Mouse (Mus musculus) limb, embryonic 14.5 days (tissue): ENCODE measurements around the gene Gm43738. TPM values are rescaled to one million over a fixed set of nuclear protein-coding genes. Genes with fewer than 3 reads are reported as not detected.
A peak's percentile ranks its signal among the peaks of the same experiment; 100 is the strongest.

ENCODE experiments used
- ATAC-seq: fragments of 200-750 bp; cut with Nextera tagmentation; 2 replicates; pipeline ENCODE4 v1.8.0; 2017; ENCODE audit warnings: low read depth, moderate number of reproducible peaks, moderate TSS enrichment; ENCODE audit not compliant: low FRiP score
- DNase-seq: peaks from one replicate; pipeline ENCODE4 v3.0.0-alpha.2; 2015; ENCODE audit warnings: low spot score
- H3K27ac ChIP-seq: fragments of 300-500 bp; sonication (generic); replicated peaks from 2 replicates; pipeline ENCODE4 v1.5.1; 2014; ENCODE audit warnings: low read depth, mild to moderate bottlenecking, low read length, moderate library complexity, mixed read lengths
- H3K27me3 ChIP-seq: fragments of 300-500 bp; sonication (generic); 2 replicates; pipeline ENCODE4 v1.6.1; 2014; ENCODE audit warnings: low read length, mixed read lengths; ENCODE audit not compliant: control insufficient read depth, insufficient read depth
- H3K36me3 ChIP-seq: fragments of 300-500 bp; sonication (generic); 2 replicates; pipeline ENCODE4 v1.6.1; 2014; ENCODE audit warnings: mild to moderate bottlenecking, low read length, moderate library complexity, mixed read lengths; ENCODE audit not compliant: control insufficient read depth, insufficient read depth
- H3K4me1 ChIP-seq: fragments of 300-500 bp; sonication (generic); 2 replicates; pipeline ENCODE4 v1.6.1; 2014; ENCODE audit warnings: antibody characterized with exemption, low read length, mixed read lengths; ENCODE audit not compliant: control insufficient read depth, insufficient read depth
- H3K4me2 ChIP-seq: fragments of 300-500 bp; sonication (generic); replicated peaks from 2 replicates; pipeline ENCODE4 v1.6.1; 2014; ENCODE audit warnings: low read depth, mild to moderate bottlenecking, low read length, moderate library complexity; ENCODE audit not compliant: severe bottlenecking
- H3K4me3 ChIP-seq: fragments of 300-500 bp; sonication (generic); replicated peaks from 2 replicates; pipeline ENCODE4 v1.5.1; 2014; ENCODE audit warnings: low read length
- H3K9ac ChIP-seq: fragments of 300-500 bp; sonication (generic); 2 replicates; pipeline ENCODE4 v1.6.1; 2014; ENCODE audit warnings: mild to moderate bottlenecking, low read depth, low read length, moderate library complexity; ENCODE audit not compliant: severe bottlenecking
- H3K9me3 ChIP-seq: fragments of 300-500 bp; sonication (generic); 2 replicates; pipeline ENCODE4 v1.6.1; 2016; ENCODE audit warnings: low read length; ENCODE audit not compliant: control insufficient read depth
- POLR2A ChIP-seq: fragments of 200-500 bp; IDR thresholded peaks from 2 replicates; pipeline ENCODE4 v1.8.0; 2012; ENCODE audit warnings: inconsistent platforms, mild to moderate bottlenecking, moderate library complexity, borderline replicate concordance; ENCODE audit not compliant: insufficient read depth, insufficient read length; ENCODE audit errors: extremely low read depth
- WGBS: fragments of 180-500 bp; shearing (Covaris S2); extraction: QIAGEN DNeasy Blood & Tissue Kit; methylation state at CpG from one replicate; pipeline ENCODE4 v1.1.7; 2014; 5-methylcytosine and 5-hydroxymethylcytosine counted together
- polyA plus RNA-seq, 2 experiments: library from polyadenylated mRNA; depleted of rRNA in 1 of 2; stranded (reverse) in 1 of 2; unstranded in 1 of 2; fragments of >200 nt; fragmentation: Nextera tagmentation in 1 of 2; extraction: Ambion mirVana in 1 of 2; gene quantifications; 2 replicates each; pipeline versions ENCODE4 v1.2.1 to v1.2.3; 2012 to 2014

The Gm43738 gene
- polyA plus RNA-seq, 2 experiments: 0.03 TPM; not detected in 1

DNA sequence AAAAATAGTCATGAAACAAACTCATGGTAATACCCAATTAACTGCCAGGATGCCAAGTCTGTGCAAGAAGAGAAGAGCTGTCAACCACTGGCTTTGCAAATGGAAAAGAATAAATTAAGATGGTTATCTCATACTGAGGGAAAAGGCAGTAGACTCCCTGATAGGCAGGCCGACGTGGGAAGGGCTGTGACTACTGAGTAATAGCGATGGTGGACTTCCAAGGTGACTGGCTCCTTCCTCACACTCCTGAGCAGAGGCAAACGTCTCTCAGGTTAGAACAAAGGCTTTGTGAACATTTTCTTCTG lies 2.3 kb upstream of the Gm43738 start:
- Histone ChIP-seq H3K36me3 (peaks cover 22% of the 10 kb centered on the region), H3K4me3 (no peak overlapping the region), H3K9me3 (no peaks in the 10 kb centered on the region), H3K4me2 (no peak overlapping the region), H3K27me3 (no peaks in the 10 kb centered on the region), H3K4me1 (peaks cover 8% of the 10 kb centered on the region), H3K27ac (no peak overlapping the region), H3K9ac (no peak overlapping the region)
- DNase-seq (no peak), ATAC-seq (no peak)
- TF ChIP-seq POLR2A: no peak
- 76% methylated on average over 4 of the region's 4 CpGs for WGBS

GRCm38 (mm10) chr3:89102495-89103290 lies 1.8 kb upstream of the Gm43738 start:
- Histone ChIP-seq H3K4me1 (peaks cover 8% of the 10 kb centered on the region), H3K9ac (no peak overlapping the region), H3K36me3 (peaks cover 28% of the 10 kb centered on the region), H3K4me2 (peak overlapping the region; percentile 78), H3K27me3 (no peaks in the 10 kb centered on the region), H3K4me3 (peak overlapping the region; percentile 68), H3K27ac (no peak overlapping the region), H3K9me3 (no peaks in the 10 kb centered on the region)
- no peak for ATAC-seq
- TF ChIP-seq POLR2A: no peak
- WGBS: 54% methylated on average over 12 of the region's 12 CpGs
- no peak for DNase-seq

DNA sequence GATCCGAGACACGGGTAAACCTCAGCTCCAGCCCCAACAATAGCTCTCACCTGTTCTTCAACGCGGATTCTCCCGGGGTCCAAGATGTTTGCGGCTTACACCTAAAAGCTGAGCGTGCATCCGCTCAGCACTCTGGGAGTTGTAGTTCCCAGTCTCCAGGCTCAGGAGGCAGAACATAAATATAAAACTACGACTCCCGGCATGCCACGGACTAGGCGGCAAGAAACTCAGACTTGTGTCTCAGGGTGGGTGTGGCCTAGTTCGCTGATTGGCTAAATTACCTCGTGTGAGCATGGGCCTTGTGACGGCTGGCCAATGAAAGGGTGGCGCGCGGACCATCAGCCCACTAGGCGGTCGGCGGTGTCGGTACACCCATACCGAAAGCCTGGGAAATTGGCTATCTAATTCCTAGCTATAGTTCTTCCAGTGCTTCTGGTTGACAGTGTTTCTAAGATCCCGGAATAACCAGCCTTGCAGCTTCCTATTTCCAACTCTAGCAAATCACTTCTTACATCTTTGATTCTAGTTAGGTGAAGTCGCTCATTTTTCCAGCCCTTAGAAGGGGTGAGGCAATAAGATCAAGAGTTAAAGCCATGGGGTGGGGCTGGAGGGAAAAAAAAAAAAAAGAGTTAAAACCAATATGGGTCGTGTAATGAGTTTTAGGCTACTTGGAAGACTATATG lies 1.1 kb upstream of the Gm43738 start, which contains the start of gene Fdps:
Gene Fdps, minus strand, starts transcription at position 148 of the 683 bp plus-strand sequence.
- peak within 1 kb of the TSS; percentile 78 for H3K4me2 ChIP-seq
- peak; percentile 99 for ATAC-seq
- peak; percentile 99 for DNase-seq
- TF ChIP-seq POLR2A: no peak
- peak within 1 kb of the TSS; percentile 54 for H3K9ac ChIP-seq
- WGBS: under 1% methylated on average over 26 of the region's 26 CpGs
- peak within 1 kb of the TSS; percentile 68 for H3K4me3 ChIP-seq
- peak within 1 kb of the TSS; percentile 53; the same call in 1 of the 2 replicates for H3K27ac ChIP-seq
- no peaks in the 10 kb centered on the region for H3K9me3 ChIP-seq
- H3K36me3 ChIP-seq: peaks cover 35% of the 10 kb centered on the region
- H3K27me3 ChIP-seq: no peaks in the 10 kb centered on the region
- peaks cover 8% of the 10 kb centered on the region for H3K4me1 ChIP-seq

DNA sequence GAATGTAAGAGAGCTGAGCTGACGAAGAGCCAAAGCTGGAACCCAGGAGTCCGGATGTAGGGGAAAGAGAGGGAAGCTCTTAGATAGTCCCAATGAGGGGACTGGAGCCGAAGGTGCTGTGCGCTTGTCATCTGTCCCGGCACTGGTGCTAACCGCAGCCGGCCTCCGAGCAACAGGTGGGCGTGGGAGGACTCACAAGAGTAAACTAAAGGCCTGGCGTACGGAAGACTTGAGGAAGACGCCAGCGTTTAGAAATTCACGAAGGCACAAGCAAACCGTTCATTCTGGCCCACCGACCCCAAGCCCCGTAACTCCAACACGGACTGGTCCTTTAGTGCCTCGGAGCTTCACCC lies 536 bp upstream of the Gm43738 start:
- Histone ChIP-seq H3K4me3 (peak overlapping the region; percentile 68), H3K36me3 (peaks cover 40% of the 10 kb centered on the region), H3K27ac (peak overlapping the region; percentile 53; the same call in 1 of the 2 replicates), H3K27me3 (no peaks in the 10 kb centered on the region), H3K9me3 (no peaks in the 10 kb centered on the region), H3K4me1 (peaks cover 8% of the 10 kb centered on the region), H3K9ac (peak overlapping the region; percentile 54), H3K4me2 (peak overlapping the region; percentile 78)
- WGBS: 1% methylated on average over 19 of the region's 19 CpGs
- DNase-seq: no peak
- ATAC-seq: peak; percentile 13
- TF ChIP-seq POLR2A: no peak

GRCm38 (mm10) chr3:89094021-89094420 lies 6.9 kb downstream of the Gm43738 start:
- no peak for ATAC-seq
- H3K4me1 ChIP-seq: peaks cover 24% of the 10 kb centered on the region
- no peak for TF ChIP-seq POLR2A
- peaks cover 8% of the 10 kb centered on the region; the same call in 1 of the 2 replicates for H3K27me3 ChIP-seq
- H3K4me2 ChIP-seq: no peak overlapping the region
- H3K4me3 ChIP-seq: no peak overlapping the region
- 83% methylated on average over 10 of the region's 10 CpGs for WGBS
- peaks cover 46% of the 10 kb centered on the region for H3K36me3 ChIP-seq
- no peaks in the 10 kb centered on the region for H3K9me3 ChIP-seq
- H3K27ac ChIP-seq: no peak overlapping the region
- DNase-seq: no peak
- no peak overlapping the region for H3K9ac ChIP-seq
